Mouse (Mus musculus): ENCODE measurements around the gene Tmem19. TPM values are rescaled to one million over a fixed set of nuclear protein-coding genes. Genes with fewer than 3 reads are reported as not detected.

Gene Tmem19
- total RNA-seq, 1 experiment: 30.9 TPM

GRCm38 (mm10) chr10:115297582-115297981, 64.7 kb downstream of the Tmem19 start:
- H3K4me1 ChIP-seq (ENCODE audit: control insufficient read depth in 2 of 2, insufficient read depth in 2 of 2, low read length in 2 of 2, poor library complexity in 1 of 2): peaks cover 0 to 1% of the 10 kb centered on the region in 2 experiments; a peak in 1 of 4 replicates
- no peak overlapping the region for H3K9ac ChIP-seq (ENCODE audit: insufficient read depth, low read depth, low read length, poor library complexity, severe bottlenecking)
- H3K4me3 ChIP-seq (ENCODE audit: insufficient read depth in 1 of 2, low read depth in 1 of 2, low read length in 2 of 2, poor library complexity in 1 of 2, severe bottlenecking in 1 of 2): no peak overlapping the region
- H3K9me3 ChIP-seq (ENCODE audit: control insufficient read depth, insufficient read depth, low read depth, low read length): no peaks in the 10 kb centered on the region
- H3K27ac ChIP-seq (ENCODE audit: insufficient read depth, low read depth, low read length, poor library complexity, severe bottlenecking): no peak overlapping the region
- DNase-seq (ENCODE audit: low read depth, low spot score): no peak
- TF ChIP-seq HCFC1 (IDR thresholded peaks at IDR 0.05; ENCODE audit: borderline replicate concordance, insufficient read depth, low read length): no peak
- TF ChIP-seq ZNF384 (IDR thresholded peaks at IDR 0.05; ENCODE audit: low read depth, low read length): no peak
- no peak for TF ChIP-seq CHD2 (IDR thresholded peaks at IDR 0.05; ENCODE audit: low read depth, low read length)
- no peak for TF ChIP-seq MAFK (IDR thresholded peaks at IDR 0.05; ENCODE audit: insufficient read depth, low read depth, low read length)
- no peak for TF ChIP-seq ZC3H11A (IDR thresholded peaks at IDR 0.05; ENCODE audit: borderline replicate concordance, low read depth, low read length)
- in situ Hi-C loops (cut with MboI; ENCODE audit: low sequenced_read_pairs in 2 of 2, unreplicated experiment in 2 of 2): no loop called here
- peaks cover 9% of the 10 kb centered on the region for H3K36me3 ChIP-seq (ENCODE audit: control insufficient read depth, insufficient read depth, low read length, poor library complexity, severe bottlenecking)

GRCm38 (mm10) chr10:115296401-115296935, 65.8 kb downstream of the Tmem19 start:
- no peak overlapping the region for H3K27ac ChIP-seq (ENCODE audit: insufficient read depth, low read depth, low read length, poor library complexity, severe bottlenecking)
- in situ Hi-C loops (cut with MboI; ENCODE audit: low sequenced_read_pairs in 2 of 2, unreplicated experiment in 2 of 2): no loop called here
- peaks cover 12% of the 10 kb centered on the region for H3K36me3 ChIP-seq (ENCODE audit: control insufficient read depth, insufficient read depth, low read length, poor library complexity, severe bottlenecking)
- DNase-seq (ENCODE audit: low read depth, low spot score): no peak
- no peak overlapping the region for H3K4me3 ChIP-seq (ENCODE audit: insufficient read depth in 1 of 2, low read depth in 1 of 2, low read length in 2 of 2, poor library complexity in 1 of 2, severe bottlenecking in 1 of 2)
- H3K9ac ChIP-seq (ENCODE audit: insufficient read depth, low read depth, low read length, poor library complexity, severe bottlenecking): no peak overlapping the region
- H3K9me3 ChIP-seq (ENCODE audit: control insufficient read depth, insufficient read depth, low read depth, low read length): no peaks in the 10 kb centered on the region
- peaks cover 0 to 1% of the 10 kb centered on the region in 2 experiments; a peak in 1 of 4 replicates for H3K4me1 ChIP-seq (ENCODE audit: control insufficient read depth in 2 of 2, insufficient read depth in 2 of 2, low read length in 2 of 2, poor library complexity in 1 of 2)
- no peak for TF ChIP-seq CHD2 (IDR thresholded peaks at IDR 0.05; ENCODE audit: low read depth, low read length)
- TF ChIP-seq HCFC1 (IDR thresholded peaks at IDR 0.05; ENCODE audit: borderline replicate concordance, insufficient read depth, low read length): no peak
- TF ChIP-seq ZNF384 (IDR thresholded peaks at IDR 0.05; ENCODE audit: low read depth, low read length): no peak
- TF ChIP-seq ZC3H11A (IDR thresholded peaks at IDR 0.05; ENCODE audit: borderline replicate concordance, low read depth, low read length): no peak
- no peak for TF ChIP-seq MAFK (IDR thresholded peaks at IDR 0.05; ENCODE audit: insufficient read depth, low read depth, low read length)

- H3K36me3 ChIP-seq (ENCODE audit: control insufficient read depth, insufficient read depth, low read length, poor library complexity, severe bottlenecking): peaks cover 13% of the 10 kb centered on the region
- no peak for DNase-seq (ENCODE audit: low read depth, low spot score)
These were observed 67.1 kb downstream of the Tmem19 start for GRCm38 (mm10) chr10:115295162-115295561.

GRCm38 (mm10) chr10:115294715-115295114, 67.6 kb downstream of the Tmem19 start:
- peaks cover 12% of the 10 kb centered on the region for H3K36me3 ChIP-seq (ENCODE audit: control insufficient read depth, insufficient read depth, low read length, poor library complexity, severe bottlenecking)
- in situ Hi-C loops (cut with MboI; ENCODE audit: low sequenced_read_pairs in 2 of 2, unreplicated experiment in 2 of 2): no loop called here
- H3K4me1 ChIP-seq (ENCODE audit: control insufficient read depth in 2 of 2, insufficient read depth in 2 of 2, low read length in 2 of 2, poor library complexity in 1 of 2): no peaks in the 10 kb centered on the region; a peak in 1 of 4 replicates
- H3K27ac ChIP-seq (ENCODE audit: insufficient read depth, low read depth, low read length, poor library complexity, severe bottlenecking): no peak overlapping the region
- DNase-seq (ENCODE audit: low read depth, low spot score): no peak
- TF ChIP-seq HCFC1 (IDR thresholded peaks at IDR 0.05; ENCODE audit: borderline replicate concordance, insufficient read depth, low read length): no peak
- TF ChIP-seq MAFK (IDR thresholded peaks at IDR 0.05; ENCODE audit: insufficient read depth, low read depth, low read length): no peak
- TF ChIP-seq ZNF384 (IDR thresholded peaks at IDR 0.05; ENCODE audit: low read depth, low read length): no peak
- TF ChIP-seq CHD2 (IDR thresholded peaks at IDR 0.05; ENCODE audit: low read depth, low read length): no peak
- TF ChIP-seq ZC3H11A (IDR thresholded peaks at IDR 0.05; ENCODE audit: borderline replicate concordance, low read depth, low read length): no peak
- H3K4me3 ChIP-seq (ENCODE audit: insufficient read depth in 1 of 2, low read depth in 1 of 2, low read length in 2 of 2, poor library complexity in 1 of 2, severe bottlenecking in 1 of 2): no peak overlapping the region
- H3K9me3 ChIP-seq (ENCODE audit: control insufficient read depth, insufficient read depth, low read depth, low read length): no peaks in the 10 kb centered on the region
- no peak overlapping the region for H3K9ac ChIP-seq (ENCODE audit: insufficient read depth, low read depth, low read length, poor library complexity, severe bottlenecking)

More at GRCm38 (mm10) chr10:115295162-115295561, 67.1 kb downstream of the Tmem19 start:
- no peak for TF ChIP-seq ZNF384 (IDR thresholded peaks at IDR 0.05; ENCODE audit: low read depth, low read length)
- no peak for TF ChIP-seq ZC3H11A (IDR thresholded peaks at IDR 0.05; ENCODE audit: borderline replicate concordance, low read depth, low read length)
- TF ChIP-seq CHD2 (IDR thresholded peaks at IDR 0.05; ENCODE audit: low read depth, low read length): no peak
- TF ChIP-seq MAFK (IDR thresholded peaks at IDR 0.05; ENCODE audit: insufficient read depth, low read depth, low read length): no peak
- no peak for TF ChIP-seq HCFC1 (IDR thresholded peaks at IDR 0.05; ENCODE audit: borderline replicate concordance, insufficient read depth, low read length)
- Histone ChIP-seq H3K27ac (ENCODE audit: insufficient read depth, low read depth, low read length, poor library complexity, severe bottlenecking) (no peak overlapping the region), H3K4me3 (ENCODE audit: insufficient read depth in 1 of 2, low read depth in 1 of 2, low read length in 2 of 2, poor library complexity in 1 of 2, severe bottlenecking in 1 of 2) (no peak overlapping the region), H3K9ac (ENCODE audit: insufficient read depth, low read depth, low read length, poor library complexity, severe bottlenecking) (no peak overlapping the region), H3K9me3 (ENCODE audit: control insufficient read depth, insufficient read depth, low read depth, low read length) (no peaks in the 10 kb centered on the region), H3K4me1 (ENCODE audit: control insufficient read depth in 2 of 2, insufficient read depth in 2 of 2, low read length in 2 of 2, poor library complexity in 1 of 2) (no peaks in the 10 kb centered on the region; a peak in 1 of 4 replicates)
- in situ Hi-C loops (cut with MboI; ENCODE audit: low sequenced_read_pairs in 2 of 2, unreplicated experiment in 2 of 2): no loop called here

Data from ES-E14 (cell line).